Mouse (Mus musculus) ES-E14 (cell line): ENCODE data around the gene Ugt1a1.

Source experiments
- CHD2 ChIP-seq: IDR thresholded peaks from 2 replicates; pipeline ENCODE4 v1.6.1; 2014; ENCODE audit warnings: mild to moderate bottlenecking, low read depth, low read length, inconsistent platforms
- ZC3H11A ChIP-seq: IDR thresholded peaks from 2 replicates; pipeline ENCODE4 v1.6.1; 2012; ENCODE audit warnings: low read depth, mild to moderate bottlenecking, inconsistent platforms, low read length, borderline replicate concordance
- ZNF384 ChIP-seq: IDR thresholded peaks from 2 replicates; pipeline ENCODE4 v1.6.1; 2012; ENCODE audit warnings: low read depth, low read length, inconsistent platforms

DNA sequence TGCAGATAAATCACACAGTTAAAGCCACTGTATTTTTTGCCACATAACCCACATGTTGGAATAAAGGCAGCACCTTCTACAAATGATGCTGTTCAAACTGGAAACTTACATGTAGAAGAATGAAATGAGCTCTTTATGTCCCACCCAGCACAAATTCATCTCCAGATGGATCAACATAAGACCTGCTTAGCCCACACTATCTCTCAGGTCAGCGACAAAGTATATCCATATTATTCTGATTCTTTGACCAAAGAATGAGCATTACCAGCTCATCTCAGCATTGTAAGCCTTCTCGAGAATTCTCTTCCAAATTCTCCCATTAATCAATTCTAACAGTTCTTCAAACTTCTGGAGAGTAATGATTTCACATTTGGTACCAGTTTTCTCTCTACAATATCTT lies 10.5 kb downstream of the Ugt1a1 start:
- TF ChIP-seq ZNF384 (no peak), CHD2 (no peak), ZC3H11A (no peak)
